Mouse (Mus musculus) midbrain, postnatal 0 days (tissue): ENCODE measurements around the gene B4galnt4. TPM values are rescaled to one million over a fixed set of nuclear protein-coding genes. Genes with fewer than 3 reads are reported as not detected.

ENCODE experiments used
- ATAC-seq: fragments of 200-750 bp; cut with Nextera tagmentation; 2 replicates; pipeline ENCODE4 v1.8.0; 2017; ENCODE audit warnings: moderate number of reproducible peaks, mild to moderate bottlenecking, moderate TSS enrichment, moderate library complexity; ENCODE audit not compliant: low FRiP score
- DNase-seq: peaks from one replicate; pipeline ENCODE4 v3.0.0-alpha.2; 2015; ENCODE audit warnings: low spot score
- H3K27ac ChIP-seq: fragments of 300-500 bp; sonication (generic); 2 replicates; pipeline ENCODE4 v1.5.1; 2014; ENCODE audit warnings: low read depth, mild to moderate bottlenecking, low read length, mixed read lengths
- H3K27me3 ChIP-seq: fragments of 300-500 bp; sonication (generic); 2 replicates; pipeline ENCODE4 v1.6.1; 2014; ENCODE audit warnings: low read length, control low read depth, mixed read lengths; ENCODE audit not compliant: insufficient read depth
- H3K36me3 ChIP-seq: fragments of 300-500 bp; sonication (generic); 2 replicates; pipeline ENCODE4 v1.6.1; 2014; ENCODE audit warnings: low read length, control low read depth, mixed read lengths; ENCODE audit not compliant: insufficient read depth
- H3K4me1 ChIP-seq: fragments of 300-500 bp; sonication (generic); 2 replicates; pipeline ENCODE4 v1.6.1; 2014; ENCODE audit warnings: mild to moderate bottlenecking, control low read depth, antibody characterized with exemption, low read length, mixed read lengths; ENCODE audit not compliant: insufficient read depth
- H3K4me2 ChIP-seq: fragments of 300-500 bp; sonication (generic); 2 replicates; pipeline ENCODE4 v1.6.1; 2014; ENCODE audit warnings: low read depth, mild to moderate bottlenecking, low read length, mixed read lengths; ENCODE audit not compliant: poor library complexity, severe bottlenecking
- H3K4me3 ChIP-seq: fragments of 300-500 bp; sonication (generic); 2 replicates; pipeline ENCODE4 v1.5.1; 2014; ENCODE audit warnings: low read depth, mild to moderate bottlenecking, low read length, moderate library complexity
- H3K9ac ChIP-seq: fragments of 300-500 bp; sonication (generic); replicated peaks from 2 replicates; pipeline ENCODE4 v1.6.1; 2014; ENCODE audit warnings: mild to moderate bottlenecking, low read length, moderate library complexity, mixed read lengths; ENCODE audit not compliant: poor library complexity, severe bottlenecking
- H3K9me3 ChIP-seq: fragments of 300-500 bp; sonication (generic); 2 replicates; pipeline ENCODE4 v1.6.1; 2016; ENCODE audit warnings: low read length, control low read depth
- CTCF ChIP-seq: IDR thresholded peaks from 2 replicates; pipeline ENCODE4 v1.5.1; 2016; ENCODE audit warnings: antibody characterized with exemption, mild to moderate bottlenecking
- WGBS: fragments of 180-500 bp; shearing (Covaris S2); extraction: QIAGEN DNeasy Blood & Tissue Kit; methylation state at CpG from one replicate; pipeline ENCODE4 v1.1.7; 2014; 5-methylcytosine and 5-hydroxymethylcytosine counted together
- polyA plus RNA-seq: library from polyadenylated mRNA; unstranded; fragments of >200 nt; fragmentation: Nextera tagmentation; extraction: Ambion mirVana; gene quantifications from 2 replicates; pipeline ENCODE4 v1.2.1, GENCODE M21; 2015
- total RNA-seq: library from RNA; depleted of rRNA; stranded (reverse); fragments of >200 nt; gene quantifications from 2 replicates; pipeline ENCODE4 v1.2.3, GENCODE M21; 2014

The B4galnt4 gene
- total and polyA plus RNA-seq, 2 experiments from 2014 or later = 53.9 to 133 TPM

- Histone ChIP-seq H3K27ac (no peak overlapping the region), H3K9ac (no peak overlapping the region), H3K4me1 (no peaks in the 10 kb centered on the region), H3K4me3 (no peak overlapping the region), H3K36me3 (no peaks in the 10 kb centered on the region), H3K9me3 (no peaks in the 10 kb centered on the region), H3K27me3 (peaks cover 34% of the 10 kb centered on the region), H3K4me2 (no peak overlapping the region)
- TF ChIP-seq CTCF = no peak
- DNase-seq (no peak), ATAC-seq (no peak)
- WGBS = 89% methylated on average over 5 of the region's 5 CpGs
These were observed 36.3 kb downstream of the B4galnt4 start for GRCm38 (mm10) chr7:141097177-141097576.

GRCm38 (mm10) chr7:141099911-141100691 is 39.2 kb downstream of the B4galnt4 start, which contains the start of gene Sigirr:
Gene Sigirr, minus strand, starts transcription at chr7:141100572.
- H3K27ac ChIP-seq = no peak within 1 kb of the TSS
- WGBS = 1% methylated on average over 56 of the region's 56 CpGs
- no peaks in the 10 kb centered on the region for H3K9me3 ChIP-seq
- H3K4me1 ChIP-seq = no peaks in the 10 kb centered on the region
- H3K4me2 ChIP-seq = peak within 1 kb of the TSS; percentile 76
- peak within 1 kb of the TSS; percentile 46 for H3K9ac ChIP-seq
- peaks cover 28% of the 10 kb centered on the region for H3K27me3 ChIP-seq
- TF ChIP-seq CTCF = no peak
- DNase-seq = peak; percentile 64
- peak within 1 kb of the TSS; percentile 45 for H3K4me3 ChIP-seq
- no peaks in the 10 kb centered on the region for H3K36me3 ChIP-seq
- ATAC-seq = peak; percentile 62; the same call in 1 of the 2 replicates

GRCm38 (mm10) chr7:141103161-141103560 is 42.3 kb downstream of the B4galnt4 start:
- H3K4me2 ChIP-seq = no peak overlapping the region
- no peak overlapping the region for H3K27ac ChIP-seq
- ATAC-seq = no peak
- H3K4me3 ChIP-seq = no peak overlapping the region
- DNase-seq = no peak
- 80% methylated on average over 3 of the region's 3 CpGs for WGBS
- no peaks in the 10 kb centered on the region for H3K9me3 ChIP-seq
- no peak for TF ChIP-seq CTCF
- H3K9ac ChIP-seq = no peak overlapping the region
- H3K27me3 ChIP-seq = peaks cover 28% of the 10 kb centered on the region
- H3K36me3 ChIP-seq = no peaks in the 10 kb centered on the region
- H3K4me1 ChIP-seq = no peaks in the 10 kb centered on the region

GRCm38 (mm10) chr7:141115874-141116273 is 55.0 kb downstream of the B4galnt4 start:
- Histone ChIP-seq H3K27me3 (no peaks in the 10 kb centered on the region), H3K9me3 (no peaks in the 10 kb centered on the region)
- WGBS = 86% methylated on average over 9 of the region's 9 CpGs

GRCm38 (mm10) chr7:141117636-141118035 is 56.7 kb downstream of the B4galnt4 start, which contains the start of gene Ano9:
Gene Ano9, minus strand, starts transcription at chr7:141117806.
- DNase-seq (no peak), ATAC-seq (no peak)
- Histone ChIP-seq H3K4me2 (no peak within 1 kb of the TSS), H3K27me3 (no peaks in the 10 kb centered on the region), H3K9me3 (no peaks in the 10 kb centered on the region), H3K9ac (no peak within 1 kb of the TSS), H3K27ac (no peak within 1 kb of the TSS), H3K36me3 (no peaks in the 10 kb centered on the region), H3K4me3 (no peak within 1 kb of the TSS), H3K4me1 (no peaks in the 10 kb centered on the region)
- TF ChIP-seq CTCF = no peak
- 12% methylated on average over 9 of the region's 9 CpGs for WGBS

More at GRCm38 (mm10) chr7:141115874-141116273, 55.0 kb downstream of the B4galnt4 start:
- no peaks in the 10 kb centered on the region for H3K36me3 ChIP-seq
- H3K4me2 ChIP-seq = no peak overlapping the region
- DNase-seq (no peak), ATAC-seq (no peak)
- H3K4me1 ChIP-seq = no peaks in the 10 kb centered on the region
- no peak overlapping the region for H3K27ac ChIP-seq
- H3K9ac ChIP-seq = no peak overlapping the region
- TF ChIP-seq CTCF = no peak
- no peak overlapping the region for H3K4me3 ChIP-seq

- TF ChIP-seq CTCF = no peak
- H3K4me3 ChIP-seq = no peak overlapping the region
- ATAC-seq (no peak), DNase-seq (peak; percentile 12)
- no peak overlapping the region for H3K4me2 ChIP-seq
- H3K9me3 ChIP-seq = no peaks in the 10 kb centered on the region
- H3K9ac ChIP-seq = no peak overlapping the region
- H3K36me3 ChIP-seq = no peaks in the 10 kb centered on the region
- no peak overlapping the region for H3K27ac ChIP-seq
- no peaks in the 10 kb centered on the region for H3K27me3 ChIP-seq
- H3K4me1 ChIP-seq = no peaks in the 10 kb centered on the region
- 72% methylated on average over 3 of the region's 3 CpGs for WGBS
These were observed 58.6 kb downstream of the B4galnt4 start for GRCm38 (mm10) chr7:141119487-141119886.
